Comparison of ENCODE assay signal across 8 mouse cellular contexts in genomic region chr17:65770982-65771915, GRCm38 (mm10). TPM values are rescaled to one million over a fixed set of nuclear protein-coding genes. Genes with fewer than 3 reads are reported as not detected.
DNase-seq lines count a peak whose midpoint lies in the region; ATAC-seq and TF ChIP-seq lines count a peak whose summit lies in the region.

No protein-coding gene starts in this region.

- no peaks in the 10 kb centered on the region for H3K9me3 ChIP-seq in kidney, embryonic 16.5 days (ENCODE audit: low read length)
- no peaks in the 10 kb centered on the region for H3K9me3 ChIP-seq in heart, embryonic 12.5 days (replicated peaks)
- H3K9me3 ChIP-seq in liver, embryonic 14.5 days (ENCODE audit: control insufficient read depth, low read length), result no peaks in the 10 kb centered on the region

- TF ChIP-seq CTCF in bone marrow, adult 2 months (IDR thresholded peaks at IDR 0.05; ENCODE audit: control insufficient read depth, insufficient read depth, low read length), result no peak
- TF ChIP-seq CTCF in liver, embryonic 14.5 days (IDR thresholded peaks at IDR 0.05; ENCODE audit: low read depth), result no peak

- peak overlapping the region; percentile 81 for H3K9ac ChIP-seq in kidney, embryonic 16.5 days (replicated peaks; ENCODE audit: low read length)
- peak overlapping the region; percentile 84 for H3K9ac ChIP-seq in heart, embryonic 12.5 days
- no peak overlapping the region; the same call in 1 of the 2 replicates for H3K9ac ChIP-seq in liver, embryonic 14.5 days (replicated peaks)

- peak overlapping the region; percentile 78 for H3K4me3 ChIP-seq in kidney, embryonic 16.5 days (ENCODE audit: low read length)
- peak overlapping the region; percentile 64 for H3K4me3 ChIP-seq in bone marrow, adult 2 months (replicated peaks; ENCODE audit: control insufficient read depth, low read depth, low read length)
- peak overlapping the region; percentile 64 for H3K4me3 ChIP-seq in heart, embryonic 12.5 days
- H3K4me3 ChIP-seq in liver, embryonic 14.5 days (ENCODE audit: insufficient read depth in 1 of 2, low read depth in 2 of 2, low read length in 2 of 2), result peak overlapping the region; percentile 54 to 57; a peak in 1 of 4 replicates

- WGBS in kidney, embryonic 16.5 days, result 26% methylated on average over 17 of the region's 17 CpGs
- 6% methylated on average over 17 of the region's 17 CpGs for WGBS in bone marrow, adult 2 months
- 25% methylated on average over 17 of the region's 17 CpGs for WGBS in heart, embryonic 12.5 days
- 23% methylated on average over 17 of the region's 17 CpGs for WGBS in liver, embryonic 14.5 days (ENCODE audit: insufficient replicate concordance)

- H3K4me2 ChIP-seq in kidney, embryonic 16.5 days (replicated peaks; ENCODE audit: low read depth, low read length), result peak overlapping the region; percentile 95
- H3K4me2 ChIP-seq in heart, embryonic 12.5 days, result peak overlapping the region; percentile 84
- H3K4me2 ChIP-seq in liver, embryonic 14.5 days (ENCODE audit: low read depth), result peak overlapping the region; percentile 68

- TF ChIP-seq POLR2A in bone marrow, adult 2 months (IDR thresholded peaks at IDR 0.05; ENCODE audit: borderline replicate concordance, control insufficient read depth, low read depth, low read length), result no peak

- no peak overlapping the region for H3K27ac ChIP-seq in kidney, embryonic 16.5 days (ENCODE audit: low read length)
- H3K27ac ChIP-seq in bone marrow, adult 2 months (ENCODE audit: control insufficient read depth, insufficient read depth, low read depth, low read length, poor library complexity), result peak overlapping the region; percentile 52
- no peak overlapping the region for H3K27ac ChIP-seq in heart, embryonic 12.5 days (ENCODE audit: poor library complexity, severe bottlenecking)
- H3K27ac ChIP-seq in liver, embryonic 14.5 days, result no peak overlapping the region

- ATAC-seq in kidney, embryonic 16.5 days (ENCODE audit: low FRiP score, low TSS enrichment), result no peak
- no peak for ATAC-seq in heart, embryonic 12.5 days (ENCODE audit: insufficient number of reproducible peaks, low FRiP score)
- ATAC-seq in liver, embryonic 14.5 days (ENCODE audit: insufficient read depth), result no peak
- ATAC-seq in neutrophil, adult 5-6 weeks (ENCODE audit: extremely low read depth, insufficient number of reproducible peaks, low FRiP score, poor library complexity, severe bottlenecking), result peak; percentile 51; the same call in 1 of the 2 replicates

- no peak for TF ChIP-seq EP300 in liver, embryonic 14.5 days (IDR thresholded peaks at IDR 0.05; ENCODE audit: low read depth)

- no peaks in the 10 kb centered on the region for H3K27me3 ChIP-seq in kidney, embryonic 16.5 days (ENCODE audit: insufficient read depth, low read length)
- no peaks in the 10 kb centered on the region for H3K27me3 ChIP-seq in heart, embryonic 12.5 days (replicated peaks)
- H3K27me3 ChIP-seq in liver, embryonic 14.5 days (ENCODE audit: control insufficient read depth, insufficient read depth, low read length), result peaks cover 32% of the 10 kb centered on the region

- peaks cover 27% of the 10 kb centered on the region for H3K4me1 ChIP-seq in kidney, embryonic 16.5 days (ENCODE audit: insufficient read depth, low read length)
- peaks cover 6% of the 10 kb centered on the region; the same call in 1 of the 2 replicates for H3K4me1 ChIP-seq in bone marrow, adult 2 months (ENCODE audit: control insufficient read depth, insufficient read depth, low read length)
- peaks cover 52% of the 10 kb centered on the region for H3K4me1 ChIP-seq in heart, embryonic 12.5 days (replicated peaks)
- H3K4me1 ChIP-seq in liver, embryonic 14.5 days (replicated peaks; ENCODE audit: control insufficient read depth in 2 of 2, insufficient read depth in 2 of 2, low read length in 1 of 2), result peaks cover 0 to 17% of the 10 kb centered on the region in 2 experiments; a peak in 3 of 4 replicates

- no peak for DNase-seq in kidney, adult 9 months
- no peak for DNase-seq in liver, embryonic 14.5 days (ENCODE audit: low read depth in 3 of 3, low spot score in 3 of 3)
- no peak for DNase-seq in c-Kit-positive CD71-positive TER-119-positive erythroid progenitor cells, embryonic 14.5 days (ENCODE audit: low spot score)
- no peak for DNase-seq in urinary bladder, postnatal 14 days (ENCODE audit: low spot score)

- no peaks in the 10 kb centered on the region for H3K36me3 ChIP-seq in kidney, embryonic 16.5 days (ENCODE audit: insufficient read depth, low read length)
- H3K36me3 ChIP-seq in heart, embryonic 12.5 days, result no peaks in the 10 kb centered on the region
- no peaks in the 10 kb centered on the region for H3K36me3 ChIP-seq in liver, embryonic 14.5 days (replicated peaks; ENCODE audit: control insufficient read depth, insufficient read depth, low read depth)

RNA-seq across cellular contexts. Expression of gene Rab31, which starts 1.3 kb away (rescaled TPM):
- 37.8 and 38.4 TPM in 2 replicates for polyA plus RNA-seq in kidney, embryonic 16.5 days (2015; fragmentation: Nextera tagmentation; extraction: Ambion mirVana)
- 6.8 and 18.0 TPM in 2 replicates for polyA plus RNA-seq in bone marrow, adult 2 months (2011; ENCODE audit: insufficient read depth, insufficient read length, low replicate concordance, missing spikeins)
- 31.2 and 33.4 TPM in 2 replicates for polyA plus RNA-seq in heart, embryonic 12.5 days (2016; fragmentation: Nextera tagmentation; extraction: Ambion mirVana)
- polyA plus RNA-seq in liver, embryonic 14.5 days (2012; rRNA removed), result 2.0 and 2.7 TPM in 2 replicates
- polyA plus RNA-seq in liver, embryonic 14.5 days (2014; fragmentation: Nextera tagmentation; extraction: Ambion mirVana), result 5.0 and 5.3 TPM in 2 replicates
- 90.1 and 93.1 TPM in 2 replicates for total RNA-seq in neutrophil, adult 5-6 weeks (2017)

RNA-seq across cellular contexts. Expression of gene Ppp4r1, which starts 11.1 kb away (rescaled TPM):
- 46.6 TPM in 2 replicates for polyA plus RNA-seq in kidney, embryonic 16.5 days (2015; fragmentation: Nextera tagmentation; extraction: Ambion mirVana)
- polyA plus RNA-seq in bone marrow, adult 2 months (2011; ENCODE audit: insufficient read depth, insufficient read length, low replicate concordance, missing spikeins), result 17.9 and 28.6 TPM in 2 replicates
- 33.5 and 37.5 TPM in 2 replicates for polyA plus RNA-seq in heart, embryonic 12.5 days (2016; fragmentation: Nextera tagmentation; extraction: Ambion mirVana)
- 8.7 and 11.1 TPM in 2 replicates for polyA plus RNA-seq in liver, embryonic 14.5 days (2012; rRNA removed)
- polyA plus RNA-seq in liver, embryonic 14.5 days (2014; fragmentation: Nextera tagmentation; extraction: Ambion mirVana), result 6.7 and 8.0 TPM in 2 replicates
- 111 and 121 TPM in 2 replicates for total RNA-seq in neutrophil, adult 5-6 weeks (2017)
